Mouse (Mus musculus) megakaryocyte progenitor cell, adult 5-6 weeks (primary cell): ENCODE data around the gene Frmd4b. TPM values are rescaled to one million over a fixed set of nuclear protein-coding genes. Genes with fewer than 3 reads are reported as not detected.
A peak's percentile ranks its signal among the peaks of the same experiment; 100 is the strongest.

Experiments used
- ATAC-seq: replicated peaks from 2 replicates; pipeline ENCODE4 v1.8.0; 2016; ENCODE audit warnings: mild to moderate bottlenecking, moderate TSS enrichment, inconsistent platforms; ENCODE audit not compliant: poor library complexity
- total RNA-seq, 2 experiments: library from RNA; stranded (forward) in 1 of 2; stranded (reverse) in 1 of 2; fragments of 157-497, 149-512 nt in 1 of 2; fragments of 200-1000 nt in 1 of 2; gene quantifications; 2 replicates each; pipeline versions ENCODE4 v1.2.3 to v1.2.4; 2015 to 2017

Gene Frmd4b
- total RNA-seq, 2 experiments from 2014 or later: 5.0 to 7.8 TPM

DNA sequence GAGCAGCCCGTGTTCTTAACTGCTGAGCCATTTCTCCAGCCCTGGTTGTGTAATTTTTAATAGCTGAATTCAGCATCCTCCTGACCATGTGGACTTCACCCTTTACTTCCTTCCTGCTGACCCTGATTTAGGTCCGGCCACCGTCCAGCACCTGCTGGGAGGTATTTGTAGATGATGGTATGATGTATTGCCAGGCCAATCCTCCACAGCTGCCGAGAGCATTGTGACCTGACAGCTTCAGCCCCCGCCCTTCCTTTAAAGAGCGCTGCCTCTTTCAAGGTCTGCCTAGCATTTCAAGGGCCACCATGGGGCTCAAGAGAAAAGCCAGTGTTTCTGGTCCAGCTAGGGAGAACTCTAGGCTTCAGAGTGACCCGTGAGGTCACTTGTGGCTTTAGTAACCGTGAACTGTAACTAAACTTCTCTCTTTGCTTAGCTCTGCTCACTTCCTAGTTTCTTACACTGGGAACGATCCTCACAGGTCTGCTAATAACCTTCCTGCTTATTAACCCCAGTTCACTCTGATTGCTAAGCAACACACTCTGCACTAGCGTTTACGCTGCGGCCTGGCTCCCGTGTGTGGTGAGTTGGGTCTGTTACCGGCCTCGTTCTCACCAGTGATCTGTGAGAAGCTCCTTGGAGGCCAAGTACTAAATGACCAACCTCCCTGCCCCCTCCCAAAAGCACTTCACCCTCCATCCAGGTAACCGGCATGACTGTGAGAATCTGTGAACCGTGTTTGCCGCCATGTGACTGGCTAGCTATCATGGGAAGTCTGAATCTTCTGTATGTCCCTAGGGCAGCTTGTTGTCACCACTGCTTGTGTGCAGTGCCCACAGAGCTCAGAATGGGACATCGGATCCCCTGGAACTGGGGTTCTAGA, 138.1 kb downstream of the Frmd4b start:
- ATAC-seq: peak; percentile 65

DNA sequence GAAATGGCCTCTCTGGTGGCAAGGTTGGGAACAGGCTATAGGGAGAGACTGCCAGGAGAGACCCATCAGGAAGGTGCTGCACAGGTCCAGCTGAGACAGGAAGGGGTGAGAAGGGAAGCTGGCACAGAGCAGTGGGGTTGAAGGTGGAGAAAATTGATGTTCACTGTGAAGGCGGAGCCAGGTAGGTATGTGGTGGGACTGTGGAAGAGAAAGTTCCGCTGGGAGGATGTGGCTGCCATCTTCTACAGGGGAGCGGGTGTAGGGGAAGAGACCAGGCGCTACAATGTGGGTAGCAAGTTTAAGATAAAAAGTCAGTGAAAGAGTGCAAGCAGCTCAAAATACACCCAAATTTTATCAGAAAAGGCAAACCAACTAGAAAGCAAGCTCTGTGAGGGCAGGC, 143.7 kb downstream of the Frmd4b start:
- no peak for ATAC-seq

DNA sequence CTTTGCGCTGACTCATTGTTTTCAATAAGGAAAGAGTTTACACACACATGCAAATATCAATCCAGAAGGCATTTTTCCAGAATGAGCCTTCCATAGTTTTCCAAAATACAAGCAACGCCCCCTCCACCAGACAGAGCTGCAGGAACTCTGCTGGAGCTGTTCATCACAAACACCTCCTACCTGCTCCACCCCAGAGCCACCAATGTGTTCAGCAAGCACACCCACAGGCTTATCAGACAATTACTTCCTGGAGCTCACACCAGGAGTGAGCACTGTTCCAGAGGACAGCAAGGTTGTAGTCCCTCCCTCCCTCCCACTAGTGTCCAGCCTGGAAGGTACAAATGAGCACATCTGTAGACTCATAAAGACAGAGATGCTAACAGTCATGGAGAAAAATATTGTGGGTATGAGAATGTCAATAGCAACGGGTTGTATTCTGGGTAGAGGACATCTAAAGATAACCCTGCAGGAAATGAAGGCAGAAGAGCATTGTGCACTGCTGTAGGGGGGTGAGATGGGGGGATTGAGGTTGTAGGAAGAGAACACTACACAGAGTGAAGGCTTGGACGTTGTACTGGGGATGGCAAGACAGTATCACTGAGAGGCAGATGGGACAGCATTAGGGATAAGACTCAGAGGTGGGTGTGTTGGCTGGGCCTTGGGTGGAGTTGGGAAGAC, 144.3 kb downstream of the Frmd4b start:
- peak; percentile 37; the same call in 1 of the 2 replicates for ATAC-seq

DNA sequence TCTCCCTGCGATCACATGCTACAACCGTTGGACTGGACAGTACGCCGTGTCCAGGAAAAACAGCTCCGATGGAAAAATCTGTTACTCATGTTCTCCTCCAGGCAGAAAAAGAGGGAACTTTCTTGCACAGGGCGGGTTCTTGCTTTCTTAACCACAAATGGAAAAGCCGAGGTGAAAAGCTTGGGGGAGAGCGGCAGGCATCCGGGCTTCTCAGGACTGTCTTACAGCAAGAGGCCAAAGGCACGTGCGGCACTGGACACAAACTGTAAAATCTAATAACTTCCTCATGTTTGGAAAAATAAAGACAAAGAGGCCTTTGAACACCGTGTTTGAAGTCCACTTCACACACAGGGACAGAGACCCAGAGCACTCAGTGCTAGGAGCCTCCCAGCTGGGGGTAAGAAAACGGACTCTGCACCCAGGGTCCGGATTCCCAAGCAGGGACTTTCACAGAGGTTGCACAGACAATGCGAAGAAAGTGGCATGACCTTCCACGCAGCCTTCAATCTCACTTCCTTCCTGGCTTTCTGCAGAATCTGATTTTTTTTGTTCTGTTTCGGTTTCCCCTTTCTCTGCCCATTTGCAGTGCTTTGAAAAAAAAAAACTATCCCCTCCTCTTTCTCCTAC, 153.3 kb downstream of the Frmd4b start:
- ATAC-seq: peak; percentile 69

DNA sequence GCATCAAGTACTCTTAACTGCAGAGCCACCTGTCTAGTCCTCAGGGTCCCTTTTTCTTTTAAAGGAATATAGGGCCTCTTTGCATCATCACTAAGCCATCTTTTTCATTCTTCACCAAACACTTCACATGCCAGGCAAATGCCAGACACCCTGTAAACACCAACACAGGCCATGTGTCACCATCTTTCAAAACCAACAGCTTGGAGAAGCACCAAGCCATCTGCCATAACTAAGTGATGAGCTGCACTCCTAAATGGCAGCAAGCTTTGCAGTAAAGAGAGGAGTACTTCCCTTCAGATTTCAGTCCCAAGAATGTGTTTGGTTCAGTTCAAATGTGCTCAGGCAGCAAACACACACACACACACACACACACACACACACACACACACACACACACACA, 154.9 kb downstream of the Frmd4b start:
- no peak for ATAC-seq

DNA sequence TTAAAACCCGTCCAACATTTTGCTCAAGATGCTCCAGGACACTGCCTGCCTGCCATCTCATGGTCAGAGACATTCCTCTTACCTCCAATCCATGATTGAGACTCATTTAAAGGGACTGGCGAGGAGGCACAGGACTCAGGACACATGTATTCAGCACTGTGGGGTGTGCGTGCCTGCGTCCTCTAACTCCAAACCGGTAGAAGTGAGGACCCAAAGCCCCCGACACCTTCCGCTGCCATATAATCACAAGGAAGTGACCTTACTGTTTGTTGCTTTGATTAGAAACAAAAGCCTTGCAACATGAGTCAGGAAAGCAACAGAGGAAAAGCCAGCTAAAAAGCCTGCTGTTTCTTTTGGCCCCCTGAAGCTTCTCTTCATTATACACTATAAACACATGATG, 158.2 kb downstream of the Frmd4b start:
- no peak for ATAC-seq

GRCm38 (mm10) chr6:97458358-97458757, 159.0 kb downstream of the Frmd4b start:
- ATAC-seq: no peak

GRCm38 (mm10) chr6:97457954-97458353, 159.4 kb downstream of the Frmd4b start:
- ATAC-seq: peak; percentile 72

DNA sequence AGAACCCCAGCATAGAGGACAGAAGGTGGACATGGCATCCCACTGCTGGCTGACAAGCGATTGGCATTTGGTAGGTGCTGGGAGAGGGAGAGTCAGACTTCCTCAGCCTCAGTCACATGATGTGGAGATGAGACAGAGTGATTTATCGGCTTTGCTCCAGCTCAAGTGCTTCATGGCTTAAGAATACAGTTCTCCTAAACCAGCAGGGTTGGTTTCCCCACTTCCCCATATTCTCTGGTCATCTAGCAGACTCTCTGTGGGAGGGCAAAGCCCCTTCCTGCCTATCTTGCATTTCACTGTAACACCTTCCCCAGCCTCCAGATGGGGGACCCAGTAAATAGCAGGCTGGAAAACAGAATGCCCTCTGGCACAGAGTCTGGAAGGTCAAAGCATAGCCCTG, 160.1 kb downstream of the Frmd4b start:
- peak; percentile 82 for ATAC-seq

DNA sequence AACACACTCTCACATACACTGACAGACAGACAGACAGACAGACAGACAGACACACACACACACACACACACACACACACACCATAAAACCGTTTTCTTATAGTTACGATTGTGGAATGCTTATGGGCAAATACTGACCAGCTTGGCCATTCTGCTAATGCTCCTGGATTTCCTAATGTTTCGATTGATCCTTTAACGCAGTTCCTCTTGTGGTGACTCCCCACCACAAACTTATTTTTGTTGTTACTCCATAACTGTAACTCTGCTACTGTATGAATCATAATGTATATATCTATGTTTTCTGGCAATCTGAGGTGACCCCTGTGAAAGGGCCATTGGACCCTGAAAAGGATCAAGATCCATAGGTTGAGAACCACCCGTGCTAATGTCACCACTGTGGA, 165.1 kb downstream of the Frmd4b start:
- peak; percentile 62 for ATAC-seq

DNA sequence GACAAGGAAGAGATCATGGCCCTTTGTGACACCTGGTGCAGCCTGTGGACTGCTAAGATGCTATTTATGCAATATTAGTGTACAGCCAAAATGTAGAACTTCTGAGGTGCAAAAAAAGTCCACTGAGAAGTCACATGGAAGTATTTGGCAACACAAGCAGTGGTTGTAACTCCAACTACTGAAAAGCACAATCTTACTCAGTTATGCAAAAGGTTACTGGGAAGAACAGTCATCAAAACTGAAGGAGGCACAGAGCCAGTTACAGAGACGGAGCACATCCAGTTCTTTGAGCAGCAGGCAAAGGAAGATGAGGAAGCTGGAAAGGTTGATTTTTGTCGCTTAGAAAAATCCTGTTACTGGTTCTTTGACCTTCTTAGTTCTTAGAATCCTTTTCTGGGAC, 167.5 kb downstream of the Frmd4b start:
- ATAC-seq: peak; percentile 58

- peak; percentile 54 for ATAC-seq
Measured at GRCm38 (mm10) chr6:97447020-97447419, 170.3 kb downstream of the Frmd4b start.

- no peak for ATAC-seq
Measured at GRCm38 (mm10) chr6:97444145-97444544, 173.2 kb downstream of the Frmd4b start.

DNA sequence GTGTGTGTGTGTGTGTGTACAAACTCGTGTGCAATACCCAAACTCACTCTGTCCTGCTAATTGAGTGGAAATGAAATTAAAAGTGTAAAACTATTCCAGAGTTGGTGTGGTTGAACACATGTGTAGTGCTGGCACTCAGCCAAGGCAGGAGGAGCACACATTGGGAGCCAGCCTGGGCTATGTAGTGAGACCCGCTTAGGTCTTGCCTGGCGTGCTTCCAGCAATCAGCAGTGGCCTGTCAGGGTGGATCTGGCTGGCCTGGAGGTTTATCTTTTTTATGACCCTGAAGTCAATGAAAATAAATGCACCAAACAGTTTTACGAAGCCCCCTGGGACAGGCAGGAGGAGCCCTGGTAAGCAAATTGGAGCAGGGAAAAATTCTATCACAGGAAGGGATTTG, 173.8 kb downstream of the Frmd4b start:
- ATAC-seq: no peak

- ATAC-seq: peak; percentile 40
Measured at GRCm38 (mm10) chr6:97441357-97441756, 176.0 kb downstream of the Frmd4b start.

DNA sequence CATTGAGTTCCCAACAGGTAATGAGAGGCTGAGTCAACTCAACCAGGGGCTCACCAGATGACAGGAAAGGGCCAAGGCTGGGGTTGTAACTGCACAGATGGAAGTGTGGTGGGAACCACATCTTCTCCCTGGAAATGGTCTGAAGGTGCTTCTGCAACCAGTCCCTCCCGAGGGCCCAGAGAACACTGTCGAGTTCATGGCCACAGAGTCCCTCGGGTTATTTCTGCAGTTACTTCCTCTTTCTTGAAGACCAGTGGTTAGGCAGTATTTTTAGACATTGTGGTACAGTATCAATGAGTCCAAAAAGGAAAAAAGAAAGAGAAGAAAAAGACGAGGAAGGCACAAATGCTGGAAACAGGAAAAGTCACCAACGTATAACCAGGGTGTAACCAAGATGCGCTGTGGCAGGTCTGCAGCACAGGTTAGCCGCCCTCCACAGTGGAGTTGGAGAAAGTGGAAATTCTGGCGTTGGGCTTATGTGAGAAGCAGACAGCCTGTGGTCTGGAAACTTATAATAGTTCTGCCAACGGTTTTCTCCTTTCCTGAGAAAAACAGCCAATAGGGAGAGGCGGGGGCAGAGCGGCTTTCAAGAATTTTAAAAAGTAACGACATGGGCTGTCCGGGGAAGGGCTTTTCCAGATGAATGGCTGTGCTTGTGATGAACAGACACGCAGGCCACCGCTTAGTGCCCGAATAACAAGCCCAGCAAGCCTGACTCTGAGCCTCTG, 178.3 kb downstream of the Frmd4b start:
- peak; percentile 83 for ATAC-seq

DNA sequence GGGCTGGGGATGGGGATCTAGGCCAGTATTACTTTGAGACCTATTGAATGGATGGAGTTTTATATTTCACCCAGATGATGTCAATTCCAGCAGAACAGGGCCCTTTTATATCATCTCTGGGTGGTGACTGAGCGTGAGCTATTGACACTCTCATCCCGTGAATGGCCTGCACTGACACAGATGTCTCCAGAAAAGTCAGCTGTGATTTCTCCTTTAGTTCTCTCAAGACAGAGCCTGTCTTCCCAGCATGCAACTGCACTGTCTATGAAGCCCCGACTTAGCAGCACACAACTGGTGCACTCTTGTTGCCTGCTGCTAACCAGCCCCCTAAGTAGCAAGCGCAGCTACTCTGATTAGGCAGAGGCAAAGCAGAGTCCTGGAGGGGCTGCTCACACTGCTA, 182.6 kb downstream of the Frmd4b start:
- ATAC-seq: no peak

GRCm38 (mm10) chr6:97431309-97432004, 185.9 kb downstream of the Frmd4b start:
- ATAC-seq: peak; percentile 78

DNA sequence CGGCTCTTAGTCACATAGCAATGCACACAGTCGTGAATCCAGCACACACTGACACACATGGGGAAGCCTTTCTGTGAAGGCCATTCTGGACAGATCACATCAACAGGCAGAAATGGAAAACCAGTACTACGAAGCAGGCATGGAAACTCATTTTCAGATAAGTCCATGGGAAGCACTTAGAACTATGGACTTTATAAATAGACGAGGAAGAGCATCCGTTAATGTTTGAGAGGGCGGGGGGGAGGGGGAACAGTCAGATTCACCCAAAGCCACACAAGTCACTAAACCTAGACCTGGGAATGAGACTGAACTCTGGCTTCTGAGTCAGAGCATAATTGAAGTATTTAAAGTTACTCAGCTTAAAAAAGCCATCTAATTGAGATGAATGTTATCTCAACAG, 186.8 kb downstream of the Frmd4b start:
- ATAC-seq: no peak

DNA sequence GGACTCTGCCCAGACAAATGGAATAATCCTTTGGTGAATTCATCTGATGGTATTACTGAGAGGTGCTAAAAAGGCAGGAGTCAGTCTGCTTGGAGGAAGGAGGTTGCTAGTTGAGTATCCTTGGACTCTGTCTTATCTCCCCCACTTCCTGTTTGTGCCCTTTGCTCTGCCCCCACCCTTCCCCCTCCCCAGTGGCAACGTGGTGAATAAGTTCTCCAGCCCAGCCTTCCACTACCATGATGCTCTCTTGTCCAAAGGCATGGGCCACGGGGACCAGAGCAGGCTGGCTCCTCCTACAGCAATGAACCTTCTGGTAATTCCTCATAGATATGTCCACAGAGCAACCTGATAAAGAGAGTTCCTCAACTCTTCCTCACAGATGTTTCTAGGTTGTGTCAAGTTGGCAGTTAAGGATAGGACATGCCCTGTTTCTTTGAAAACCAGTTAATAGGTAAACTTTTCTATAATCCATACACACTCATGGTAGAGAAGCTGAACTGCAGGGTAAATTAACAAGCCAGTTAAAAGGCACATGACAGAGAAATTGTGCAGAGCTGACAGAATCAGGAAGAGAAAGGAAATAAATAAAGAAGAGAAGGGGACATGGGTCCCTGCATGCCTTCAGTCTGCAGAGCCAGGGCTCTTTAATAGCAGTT, 187.5 kb downstream of the Frmd4b start:
- peak; percentile 38 for ATAC-seq
